Mouse (Mus musculus): ENCODE results near the gene Stmn1.

The Stmn1 gene

DNA sequence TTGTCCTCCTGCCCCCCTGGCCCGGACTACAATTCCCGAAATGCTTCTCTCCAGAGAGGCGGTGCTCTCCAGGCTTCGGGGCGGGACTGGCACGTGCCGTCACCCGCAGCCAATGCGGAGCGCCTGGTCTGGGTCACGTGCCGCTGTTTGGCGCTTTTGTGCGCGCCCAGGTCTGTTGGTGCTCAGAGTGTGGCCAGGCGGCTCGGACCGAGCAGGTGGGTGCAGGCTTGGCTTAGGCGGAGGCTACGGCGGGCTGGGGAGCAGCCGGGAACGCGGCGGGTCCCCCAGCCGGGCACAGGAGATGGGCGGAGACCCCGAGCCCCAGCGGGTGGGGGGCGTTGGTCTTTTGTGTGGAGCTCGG, at the start of gene Stmn1:
Stmn1 (plus strand) TSS at position 106 of the 361 bp plus-strand sequence.
- peak; percentile 94 to 97 for DNase-seq

DNA sequence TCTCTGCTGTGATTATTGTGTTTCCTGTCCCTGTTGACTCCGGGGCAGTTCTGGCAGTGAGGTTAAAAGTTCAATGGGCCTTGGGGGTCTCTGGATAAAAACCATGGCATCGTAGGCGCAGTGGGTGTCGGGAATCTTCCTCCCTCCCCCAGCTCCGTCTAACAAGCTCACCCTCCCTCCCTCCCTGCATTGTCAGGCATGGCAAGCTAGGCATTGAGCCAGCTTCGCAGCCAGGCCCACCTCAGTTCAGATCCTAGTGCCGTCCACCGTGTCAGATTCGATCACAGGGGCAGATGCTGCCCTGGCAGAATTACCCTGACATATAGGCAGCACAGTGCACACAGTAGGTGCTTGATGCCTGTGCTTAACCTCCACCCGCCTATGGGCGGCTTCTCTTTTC, 46.1 kb upstream of the Stmn1 start:
- DNase-seq = no peak

DNA sequence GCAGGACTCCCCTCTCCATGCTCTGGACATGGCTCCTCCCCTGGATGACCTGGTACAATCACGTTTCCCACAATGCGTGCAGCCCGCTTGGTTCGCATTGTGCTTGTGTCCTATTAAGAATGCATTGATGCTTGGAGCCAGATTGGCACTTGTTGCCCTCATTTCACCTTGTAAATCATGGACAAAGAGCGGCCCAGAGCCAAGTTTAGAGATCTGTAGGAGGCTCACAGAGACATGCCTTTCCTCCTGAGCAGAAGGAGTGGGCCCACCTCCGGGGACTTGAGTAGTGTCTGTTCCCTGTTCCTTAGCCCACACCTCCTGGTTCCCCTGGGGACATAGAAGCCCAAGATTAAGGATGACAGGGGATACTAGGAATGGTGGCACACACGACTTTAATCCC, 44.2 kb upstream of the Stmn1 start:
- no peak for DNase-seq

GRCm38 (mm10) chr4:134425088-134425487, 43.0 kb upstream of the Stmn1 start:
- no peak for DNase-seq

DNA sequence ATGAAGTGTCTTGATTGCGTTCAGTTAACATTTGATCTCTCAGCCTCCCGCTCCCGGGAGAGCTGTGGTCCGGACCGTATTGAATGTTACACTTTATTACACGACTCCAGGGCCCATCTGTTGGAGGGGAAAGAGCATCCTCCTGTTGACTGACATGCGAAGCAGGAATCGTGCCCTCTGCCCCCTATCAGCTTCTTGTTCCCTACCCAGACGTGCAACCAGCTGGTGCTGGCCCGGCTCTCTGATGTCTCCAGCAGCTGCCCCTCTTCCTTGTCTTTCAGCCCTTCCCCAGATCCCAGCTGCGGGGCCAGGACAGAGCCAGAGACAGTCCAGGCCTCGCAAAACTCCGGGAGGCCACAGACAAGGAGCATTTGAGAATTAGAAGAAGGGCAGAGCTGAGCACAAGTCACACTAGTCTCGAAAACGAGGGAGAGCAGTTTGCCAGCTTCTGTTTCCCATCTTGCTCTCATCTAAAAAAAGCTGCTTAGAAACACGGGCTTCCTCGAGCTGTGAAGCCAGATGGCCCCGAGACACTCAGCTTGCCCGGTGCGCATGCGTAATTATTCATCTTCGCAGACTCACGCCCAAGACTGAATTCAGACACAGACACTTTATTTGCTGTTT, 37.6 kb upstream of the Stmn1 start:
- peak; percentile 77 to 84 for DNase-seq

GRCm38 (mm10) chr4:134432686-134433360, 35.3 kb upstream of the Stmn1 start:
- DNase-seq = peak; percentile 43 to 49

DNA sequence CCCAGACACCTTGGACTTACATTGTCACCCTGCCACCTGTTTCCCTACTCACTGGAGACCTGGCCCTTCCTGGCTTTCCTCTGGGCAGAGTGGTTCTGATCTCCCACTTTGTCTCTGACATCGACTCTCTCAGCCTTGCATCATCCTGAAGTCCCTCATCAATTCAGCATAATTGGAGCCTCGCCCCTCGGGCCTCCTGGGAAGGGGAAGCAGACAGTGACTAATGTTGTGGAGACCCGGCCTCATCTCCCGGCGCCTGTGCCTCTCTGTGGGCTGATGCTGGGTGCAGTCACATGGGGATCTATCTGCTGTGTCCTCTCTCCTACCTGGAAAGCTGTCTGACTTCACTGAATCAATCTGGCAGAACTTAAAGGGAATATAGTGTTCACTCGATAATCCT, 31.9 kb upstream of the Stmn1 start:
- DNase-seq = no peak

DNA sequence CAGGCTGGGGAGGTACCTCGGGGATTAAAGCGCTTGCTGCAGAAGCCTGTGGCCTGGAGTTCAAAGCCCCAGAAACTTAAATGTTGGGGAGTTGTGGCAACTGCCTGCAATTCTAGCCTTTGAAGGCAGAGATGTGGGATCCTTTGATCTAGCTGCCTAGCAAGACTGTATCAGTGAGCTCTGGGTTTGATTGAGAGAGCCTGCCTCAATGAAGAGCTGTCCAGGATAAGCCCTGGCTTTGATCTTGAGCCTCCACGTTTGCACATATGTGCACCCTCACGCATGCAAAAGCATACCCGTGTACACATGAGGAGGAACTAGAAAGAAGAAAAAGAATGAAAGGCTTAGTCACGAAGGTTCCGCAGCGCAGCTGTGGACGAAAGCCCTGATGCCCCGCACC, 31.5 kb upstream of the Stmn1 start:
- no peak for DNase-seq

GRCm38 (mm10) chr4:134439119-134439518, 29.0 kb upstream of the Stmn1 start:
- DNase-seq = no peak

GRCm38 (mm10) chr4:134439919-134440318, 28.2 kb upstream of the Stmn1 start:
- DNase-seq = no peak

- no peak for DNase-seq
These were observed 25.9 kb upstream of the Stmn1 start for GRCm38 (mm10) chr4:134442216-134442615.

DNA sequence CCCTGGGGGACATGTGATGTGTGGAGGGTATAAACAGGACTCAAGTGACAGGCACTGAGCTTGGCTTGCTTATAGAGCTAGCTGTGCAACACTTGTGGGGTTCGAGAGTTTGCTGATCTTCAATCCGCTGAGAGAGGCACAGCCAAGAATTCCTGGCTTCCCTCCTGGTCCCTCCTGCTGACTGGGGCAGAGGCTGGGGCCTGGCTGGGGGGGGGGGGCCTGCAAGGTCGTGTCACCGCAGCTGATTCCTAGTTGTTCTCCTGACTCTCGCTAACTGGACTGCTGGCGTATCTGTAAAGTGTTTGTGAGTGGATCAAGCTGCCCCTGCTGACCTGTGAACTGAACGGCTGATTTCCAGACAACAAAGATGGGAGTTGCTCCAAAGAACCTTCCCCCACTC, 24.5 kb upstream of the Stmn1 start:
- DNase-seq = no peak

GRCm38 (mm10) chr4:134444949-134445348, 23.2 kb upstream of the Stmn1 start:
- DNase-seq = no peak

- no peak for DNase-seq
These were observed 22.6 kb upstream of the Stmn1 start for GRCm38 (mm10) chr4:134445489-134445888.

- DNase-seq = no peak
These were observed 20.2 kb upstream of the Stmn1 start for GRCm38 (mm10) chr4:134447966-134448365.

GRCm38 (mm10) chr4:134449595-134450391, 18.3 kb upstream of the Stmn1 start:
- DNase-seq = peak; percentile 76 to 78

DNA sequence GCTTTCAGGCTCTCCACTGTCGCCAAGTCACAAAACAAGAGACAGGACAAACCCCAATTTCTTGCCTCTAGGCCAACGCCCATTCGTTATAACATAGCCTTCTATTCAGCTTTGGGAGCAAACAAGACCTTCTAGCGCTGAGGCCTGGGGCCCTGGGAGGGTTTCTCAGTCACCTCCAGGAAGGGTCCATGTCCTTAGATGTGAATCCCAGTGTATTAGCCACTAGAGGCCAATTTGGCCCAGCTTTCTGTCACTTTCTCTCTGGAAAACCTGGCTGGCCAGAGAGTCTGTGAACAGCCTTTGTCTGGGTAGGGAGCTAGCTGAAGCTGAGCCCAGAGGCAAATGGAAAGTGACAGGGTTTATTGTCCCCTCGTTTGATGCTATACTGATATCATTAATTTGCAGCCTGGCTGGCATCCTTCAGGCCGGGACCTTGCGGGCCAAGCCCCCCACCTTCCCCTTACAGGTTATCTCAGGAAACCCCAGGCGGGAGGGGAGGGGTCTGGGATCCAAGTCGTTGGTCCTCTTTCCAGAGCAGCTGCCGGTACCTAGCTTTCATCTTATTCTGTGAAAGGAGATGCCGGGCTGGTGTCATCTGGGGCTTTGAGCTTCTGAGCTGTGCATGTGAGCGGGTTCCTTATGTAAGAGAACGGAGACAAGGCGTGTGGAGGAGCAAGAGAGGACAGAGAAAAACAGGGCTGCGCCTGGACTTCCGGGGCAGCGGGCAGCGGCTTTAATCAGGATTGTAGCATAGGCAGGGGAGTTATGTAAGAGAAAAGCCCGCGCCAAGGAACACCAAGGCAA, 17.5 kb upstream of the Stmn1 start:
- peak; percentile 71 for DNase-seq

DNA sequence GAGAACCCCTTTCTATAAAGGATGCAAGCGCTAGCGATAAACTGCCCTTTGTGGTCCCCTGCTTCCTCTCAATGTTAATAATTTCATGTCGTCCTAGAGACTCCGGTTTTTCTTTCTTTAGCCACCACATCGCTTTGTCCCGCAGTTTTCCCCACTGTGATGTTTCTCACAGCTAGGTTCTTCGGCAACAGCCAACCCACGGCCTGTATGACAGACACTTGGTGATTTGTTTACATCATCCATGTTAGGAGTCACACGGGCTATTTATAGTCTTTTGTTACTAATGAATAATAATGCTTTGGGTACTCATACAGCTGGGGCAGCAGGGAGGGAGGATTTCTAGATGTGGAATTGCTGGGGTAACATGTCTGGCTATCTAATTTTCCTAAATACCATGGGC, 16.6 kb upstream of the Stmn1 start:
- peak in 1 of 2 experiments; percentile 32 for DNase-seq

- DNase-seq = peak; percentile 57 to 68
These were observed 14.3 kb upstream of the Stmn1 start for GRCm38 (mm10) chr4:134453619-134454400.

DNA sequence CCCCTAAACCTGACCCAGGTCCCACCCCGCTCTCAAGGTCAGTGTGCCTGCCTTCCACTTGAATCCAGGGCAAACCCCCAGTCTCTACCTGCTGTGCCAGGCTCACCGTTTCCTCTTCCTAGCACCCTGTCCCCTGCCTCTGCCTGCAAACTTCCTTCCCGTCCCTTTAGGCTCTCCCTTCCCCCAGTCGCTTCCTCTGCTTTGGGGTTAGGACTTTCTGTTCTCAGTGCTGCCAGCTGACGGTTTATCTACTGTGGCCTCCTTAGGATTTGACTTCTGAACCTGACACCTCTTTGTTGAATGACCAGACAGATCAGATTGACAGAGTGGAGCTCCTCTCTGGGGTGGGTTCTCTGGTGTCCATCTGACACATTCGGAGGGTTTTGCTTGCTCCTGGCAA, 12.8 kb upstream of the Stmn1 start:
- no peak for DNase-seq

DNA sequence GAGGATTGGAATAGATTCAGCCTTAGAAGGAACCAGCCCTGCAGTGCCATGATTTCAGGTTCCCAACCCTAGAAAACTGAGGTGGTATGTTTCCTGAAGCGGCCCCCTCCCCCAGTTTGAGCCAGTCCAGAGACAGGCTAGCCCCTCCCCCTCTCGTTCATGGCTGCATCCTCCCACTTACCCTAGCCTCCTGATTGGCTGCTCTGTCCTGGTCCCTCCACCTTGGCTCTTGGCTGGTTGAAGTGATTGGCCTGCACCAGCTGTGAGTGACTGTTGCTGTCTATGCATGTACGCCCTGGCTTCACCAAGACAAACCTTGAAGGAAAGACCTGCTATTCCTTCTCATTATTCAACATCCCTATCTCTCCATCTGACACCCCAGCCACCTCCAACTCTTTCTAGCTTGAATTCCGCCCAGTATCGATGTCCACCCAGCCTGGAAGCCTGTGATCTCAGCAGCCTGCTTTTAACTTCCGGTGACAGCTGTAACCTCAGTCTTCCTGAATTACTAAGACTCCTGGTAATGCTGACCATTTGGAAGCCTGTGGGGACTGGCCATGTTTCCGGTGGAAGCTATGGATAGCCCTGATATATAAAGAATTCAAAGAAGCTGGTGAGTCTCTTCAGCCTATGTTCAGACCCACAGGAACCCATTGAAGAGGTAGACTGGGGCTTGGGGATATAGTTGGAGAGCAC, 10.8 kb upstream of the Stmn1 start:
- DNase-seq = no peak

- DNase-seq = peak; percentile 87 to 91
These were observed 9.3 kb upstream of the Stmn1 start for GRCm38 (mm10) chr4:134458856-134459255.
